Mouse (Mus musculus) gonadal fat pad, adult 2 months (tissue): ENCODE results near the gene Pctp. TPM values are rescaled to one million over a fixed set of nuclear protein-coding genes. Genes with fewer than 3 reads are reported as not detected.

Experiments
- DNase-seq: peaks from one replicate; pipeline ENCODE4 v3.0.0-alpha.2; 2012; ENCODE audit warnings: low read depth
- polyA plus RNA-seq: library from polyadenylated mRNA; depleted of rRNA; stranded (reverse); fragments of >200 nt; gene quantifications from 2 replicates; pipeline ENCODE4 v1.2.3, GENCODE M21; 2012; rRNA removed

Gene Pctp
- polyA plus RNA-seq, 1 experiment: 12.9 TPM

- no peak for DNase-seq
Measured at GRCm38 (mm10) chr11:89978353-89978831, 24.3 kb downstream of the Pctp start.

- no peak for DNase-seq
Measured at GRCm38 (mm10) chr11:89977746-89978352, 24.8 kb downstream of the Pctp start.

GRCm38 (mm10) chr11:89976361-89976760, 26.3 kb downstream of the Pctp start:
- no peak for DNase-seq

- no peak for DNase-seq
Measured at GRCm38 (mm10) chr11:89971296-89971695, 31.4 kb downstream of the Pctp start.

- DNase-seq: no peak
Measured at GRCm38 (mm10) chr11:89970726-89971125, 32.0 kb downstream of the Pctp start.

GRCm38 (mm10) chr11:89969131-89969530, 33.6 kb downstream of the Pctp start:
- DNase-seq: no peak

- no peak for DNase-seq
Measured at GRCm38 (mm10) chr11:89950691-89951270, 51.9 kb downstream of the Pctp start.

GRCm38 (mm10) chr11:89947806-89948205, 54.9 kb downstream of the Pctp start:
- DNase-seq: no peak

- no peak for DNase-seq
Measured at GRCm38 (mm10) chr11:89945159-89945558, 57.5 kb downstream of the Pctp start.

GRCm38 (mm10) chr11:89937241-89937640, 65.5 kb downstream of the Pctp start:
- DNase-seq: no peak

Other genes starting within 250 kb of the Pctp start
- 1.3 and 1.9 TPM in 2 replicates for gene Ankfn1, start 225.2 kb downstream of the Pctp start, polyA plus RNA-seq
- gene Tmem100, start 27.5 kb upstream of the Pctp start, polyA plus RNA-seq: 6.2 and 8.5 TPM in 2 replicates
- 16.4 and 30.7 TPM in 2 replicates for gene Gm45716, start 184.8 kb upstream of the Pctp start, polyA plus RNA-seq
- gene Mmd, start 246.6 kb upstream of the Pctp start, polyA plus RNA-seq: 224 and 393 TPM in 2 replicates